Mouse (Mus musculus) MEL (cell line): ENCODE data around the gene Anapc13.

Experiments
- CTCF ChIP-seq, 3 experiments: IDR thresholded peaks in 2 of 3; conservative IDR thresholded peaks in 1 of 3; 2 replicates each; pipeline ENCODE4 v1.5.1; 2011 to 2012; ENCODE audit warnings: low read length in 3 of 3, low read depth in 2 of 3, mild to moderate bottlenecking in 2 of 3, improper control_type of control experiment in 1 of 3, inconsistent platforms in 1 of 3, mixed read lengths in 1 of 3, moderate library complexity in 1 of 3; ENCODE audit not compliant: control insufficient read depth in 1 of 3, insufficient read depth in 1 of 3, poor library complexity in 1 of 3, severe bottlenecking in 1 of 3
- GATA1 ChIP-seq: IDR thresholded peaks from 2 replicates; pipeline ENCODE4 v1.6.1; 2011; ENCODE audit warnings: low read depth, low read length, improper control_type of control experiment
- POLR2A ChIP-seq, 2 experiments: IDR thresholded peaks; 2 replicates each; pipeline ENCODE4 v1.6.1; 2011 to 2012; ENCODE audit warnings: low read length in 2 of 2, mild to moderate bottlenecking in 2 of 2, control low read depth in 1 of 2, improper control_type of control experiment in 1 of 2, low read depth in 1 of 2, moderate library complexity in 1 of 2; ENCODE audit not compliant: control insufficient read depth in 1 of 2, insufficient read depth in 1 of 2, poor library complexity in 1 of 2
- RAD21 ChIP-seq: IDR thresholded peaks from 2 replicates; pipeline ENCODE4 v1.6.1; 2011; ENCODE audit warnings: mild to moderate bottlenecking, low read depth, low read length, improper control_type of control experiment
- TAL1 ChIP-seq: IDR thresholded peaks from 2 replicates; pipeline ENCODE4 v1.6.1; 2012; ENCODE audit warnings: mild to moderate bottlenecking, inconsistent platforms, low read length, moderate library complexity, mixed read lengths
- ZKSCAN1 ChIP-seq: IDR thresholded peaks from 2 replicates; pipeline ENCODE4 v1.6.1; 2012; ENCODE audit warnings: low read depth, mild to moderate bottlenecking, inconsistent platforms, low read length, improper control_type of control experiment, moderate library complexity

- TF ChIP-seq RAD21 (no peak), CTCF (IDR thresholded peaks at IDR 0.05 in 2 of 3, conservative IDR thresholded peaks at IDR 0.05 in 1 of 3; ENCODE audit: control insufficient read depth in 1 of 3, insufficient read depth in 1 of 3, low read depth in 2 of 3, low read length in 3 of 3, poor library complexity in 1 of 3, severe bottlenecking in 1 of 3) (no peak), TAL1 (no peak), ZKSCAN1 (no peak), POLR2A (IDR thresholded peaks at IDR 0.05; ENCODE audit: control insufficient read depth in 1 of 2, insufficient read depth in 1 of 2, low read depth in 1 of 2, low read length in 2 of 2, poor library complexity in 1 of 2) (no peak), GATA1 (no peak)
Measured at GRCm38 (mm10) chr9:102601666-102602065, 24.4 kb upstream of the Anapc13 start.
